Mouse (Mus musculus) left cerebral cortex, adult 11 months (tissue): ENCODE measurements at regions not wholly inside any gene's neighbourhood (a gene's known extent, or its start where the extent isn't known, plus 50 kb on each side); places are given as distances from the start of the nearest gene placed in this dataset.

Source experiments
- DNase-seq: peaks from one replicate; pipeline ENCODE4 v3.0.0; 2022; ENCODE audit warnings: low spot score

- DNase-seq = no peak
These were observed 233.9 kb downstream of the Ube2cbp start for GRCm38 (mm10) chr9:86230673-86231350.

GRCm38 (mm10) chr9:86231692-86232091, 233.1 kb downstream of the Ube2cbp start:
- DNase-seq = no peak

DNA sequence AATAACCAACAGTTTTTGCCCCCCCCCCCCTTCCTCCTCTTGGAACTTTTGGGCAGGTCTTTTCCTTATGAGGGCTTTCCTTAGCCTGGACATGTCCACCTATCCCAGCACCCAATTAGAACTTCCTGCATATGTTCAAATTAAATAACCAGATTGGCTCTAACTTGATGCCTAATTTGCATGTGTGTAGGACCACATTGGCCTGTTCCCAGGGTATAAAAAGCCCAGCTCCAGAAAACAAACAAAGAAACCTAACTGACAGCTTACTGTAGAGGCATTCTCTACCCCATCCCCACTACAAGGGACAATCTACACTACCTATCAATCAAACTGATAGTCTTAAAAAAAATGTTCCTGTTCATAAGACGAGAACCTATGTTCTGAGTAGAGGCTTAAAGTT, 232.6 kb downstream of the Ube2cbp start:
- no peak for DNase-seq

- no peak for DNase-seq
These were observed 231.0 kb downstream of the Ube2cbp start for GRCm38 (mm10) chr9:86233775-86234174.

GRCm38 (mm10) chr9:86238691-86239090, 226.1 kb downstream of the Ube2cbp start:
- no peak for DNase-seq

GRCm38 (mm10) chr9:86240287-86240686, 224.5 kb downstream of the Ube2cbp start:
- no peak for DNase-seq

DNA sequence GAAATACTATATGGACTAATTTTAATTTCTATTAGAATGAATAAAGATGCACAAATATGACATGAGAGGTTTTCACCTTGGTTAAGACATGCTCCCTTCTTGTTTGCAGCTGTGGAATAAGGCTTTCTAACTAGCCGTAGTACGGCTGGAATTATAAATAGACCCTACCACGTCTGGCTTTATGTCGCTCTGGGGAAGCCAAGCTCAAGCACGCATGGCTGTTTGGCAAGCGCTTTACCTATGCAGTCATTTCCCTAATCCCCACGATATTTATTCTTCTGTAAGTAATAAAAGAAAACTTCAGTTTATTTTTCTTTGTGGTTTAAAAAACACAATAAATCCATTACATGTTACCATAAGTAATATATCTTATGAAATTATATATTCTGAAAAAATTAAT, 223.9 kb downstream of the Ube2cbp start:
- no peak for DNase-seq

DNA sequence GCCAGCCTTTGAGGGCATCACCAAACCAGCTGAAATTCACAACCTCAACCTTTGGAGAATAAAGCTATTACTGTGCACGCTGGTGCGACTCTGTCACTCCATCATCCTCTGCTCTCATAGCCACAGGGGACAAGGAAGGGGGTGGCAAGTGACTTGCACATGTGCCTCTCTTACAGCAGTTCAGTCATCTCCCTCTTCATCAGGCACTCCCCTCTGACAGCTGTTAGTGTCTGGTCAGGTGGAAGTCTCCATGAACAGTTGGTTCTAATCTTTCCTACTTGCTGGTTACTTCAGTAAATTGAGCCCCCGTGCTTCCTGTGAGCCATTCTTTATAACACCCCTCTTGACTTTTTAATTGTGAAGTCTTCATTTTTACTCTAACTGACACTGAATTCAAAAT, 214.6 kb downstream of the Ube2cbp start:
- DNase-seq = no peak

- DNase-seq = no peak
These were observed 213.4 kb downstream of the Ube2cbp start for GRCm38 (mm10) chr9:86251331-86251730.
